Mouse (Mus musculus): Measurements from ENCODE around the gene Golga4.

Golga4 gene

DNA sequence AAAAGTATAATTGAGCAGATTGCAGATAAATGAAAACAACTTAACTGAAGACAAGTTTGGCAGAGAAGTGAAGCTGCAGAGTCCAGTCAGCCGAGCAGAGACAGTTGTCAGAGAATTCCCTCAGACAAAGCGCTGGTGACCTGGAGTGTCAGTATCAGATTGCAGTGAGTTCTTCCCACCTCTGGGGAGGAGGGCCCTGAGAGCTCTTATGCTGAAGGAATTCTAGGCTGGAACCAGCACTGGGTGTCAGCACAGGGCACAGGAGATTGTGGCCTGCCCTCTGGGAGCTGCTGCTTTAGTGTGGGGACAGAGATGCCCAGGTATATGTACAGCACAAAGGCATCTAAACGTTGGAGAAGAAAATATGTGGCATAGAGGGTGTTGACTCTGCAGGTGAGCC, 14.8 kb downstream of the Golga4 start:
- in situ Hi-C loops (cut with MboI, MseI) = no loop called here

DNA sequence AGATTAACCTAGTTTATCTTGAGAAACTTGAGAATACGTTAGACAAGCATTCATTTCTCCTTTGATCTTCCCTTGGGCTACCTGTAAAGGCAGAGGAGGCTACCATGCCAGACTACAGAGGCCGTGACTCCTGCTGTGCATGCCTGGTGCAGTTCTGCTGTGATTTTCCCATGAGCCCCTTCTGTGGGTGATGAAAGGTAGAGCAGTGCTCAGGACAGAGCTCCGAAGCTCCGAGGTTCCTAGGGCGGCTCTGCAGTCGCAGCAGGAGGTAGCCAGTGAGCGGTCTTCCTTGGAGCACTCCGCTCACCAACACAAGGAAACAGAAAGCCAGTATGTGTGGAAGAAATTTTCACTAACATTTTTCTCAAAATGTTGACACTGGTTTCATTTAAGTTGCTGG, 15.6 kb downstream of the Golga4 start:
- in situ Hi-C loops (cut with MboI, MseI) = no loop called here

DNA sequence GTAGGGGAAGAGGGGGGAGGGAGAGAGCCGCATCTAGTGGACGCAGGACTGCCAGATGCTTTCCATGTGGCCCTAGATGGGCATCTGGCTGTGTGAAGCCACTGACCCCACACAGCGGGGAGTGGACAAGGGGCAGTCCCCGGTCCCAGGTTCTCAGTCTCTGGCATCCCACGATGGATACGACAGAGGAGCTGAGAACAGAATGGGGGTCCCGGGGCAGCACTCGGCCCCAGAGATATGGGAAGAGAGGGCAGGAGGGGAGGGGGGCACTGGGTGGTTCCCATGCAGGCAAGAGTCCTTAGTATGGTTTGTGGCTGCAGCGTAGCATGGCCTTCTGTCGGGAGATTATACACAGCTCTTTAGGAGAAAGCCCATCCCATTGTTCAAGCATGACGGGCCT, 17.7 kb downstream of the Golga4 start:
- in situ Hi-C loops (cut with MboI, MseI) = no loop called here

DNA sequence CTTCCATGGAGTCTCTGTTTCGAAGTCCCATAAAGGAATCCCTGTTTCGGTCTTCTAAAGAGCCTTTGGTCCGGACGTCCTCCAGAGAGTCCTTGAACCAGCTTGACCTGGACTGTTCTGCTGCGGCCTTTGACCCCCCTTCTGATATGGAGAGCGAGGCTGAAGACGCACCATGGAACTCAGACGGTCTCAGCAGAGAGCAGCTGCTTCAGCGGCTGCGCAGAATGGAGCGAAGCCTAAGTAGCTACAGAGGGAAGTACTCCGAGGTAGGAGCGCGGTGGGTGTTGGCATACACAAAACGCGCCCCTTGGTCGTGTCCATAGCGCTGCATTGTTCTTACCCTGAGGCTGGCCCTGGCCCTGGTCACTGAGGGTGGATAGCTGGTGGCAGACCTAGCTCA, 21.0 kb downstream of the Golga4 start:
- in situ Hi-C loops (cut with MboI, MseI) = no loop called here

DNA sequence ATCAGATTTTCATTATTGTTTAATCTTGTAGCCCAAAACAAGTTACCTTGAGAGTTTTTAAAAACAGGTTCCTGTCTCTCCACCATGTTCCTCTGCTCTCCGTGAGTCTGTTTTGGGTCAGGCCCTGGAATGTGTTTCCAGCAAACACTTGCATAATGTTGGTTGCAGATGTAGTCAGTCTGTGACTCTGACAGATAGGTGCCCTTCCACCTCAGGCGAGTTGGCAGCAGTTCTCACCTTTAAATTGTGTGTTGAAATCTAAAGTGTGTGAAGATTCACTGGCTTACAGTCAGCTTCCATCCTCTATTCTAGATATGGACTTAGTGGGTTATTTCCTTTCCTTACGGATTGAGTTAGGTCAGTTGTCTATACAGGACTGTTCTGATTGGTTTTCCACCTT, 23.7 kb downstream of the Golga4 start:
- in situ Hi-C loops (cut with MboI, MseI) = no loop called here

DNA sequence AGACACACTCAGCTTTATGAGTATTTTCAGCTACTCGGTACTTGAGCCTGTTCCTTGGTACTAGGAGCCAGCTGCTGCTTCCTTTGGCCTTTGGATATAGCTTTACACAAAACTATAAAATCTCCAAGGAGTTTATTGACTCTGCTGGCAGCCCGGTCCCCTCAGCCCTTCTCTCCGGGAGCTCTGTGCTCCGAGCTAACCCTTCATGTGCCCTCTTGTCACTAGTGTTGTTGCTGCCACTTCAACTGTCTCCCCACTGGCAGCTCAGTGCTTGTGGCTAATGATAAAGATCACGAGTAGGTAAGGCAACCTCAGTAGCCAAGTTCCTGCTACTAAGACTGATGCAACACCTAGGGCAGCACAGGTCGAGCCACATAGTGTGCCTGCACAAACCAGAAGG, 24.6 kb downstream of the Golga4 start:
- in situ Hi-C loops (cut with MboI, MseI) = no loop called here

DNA sequence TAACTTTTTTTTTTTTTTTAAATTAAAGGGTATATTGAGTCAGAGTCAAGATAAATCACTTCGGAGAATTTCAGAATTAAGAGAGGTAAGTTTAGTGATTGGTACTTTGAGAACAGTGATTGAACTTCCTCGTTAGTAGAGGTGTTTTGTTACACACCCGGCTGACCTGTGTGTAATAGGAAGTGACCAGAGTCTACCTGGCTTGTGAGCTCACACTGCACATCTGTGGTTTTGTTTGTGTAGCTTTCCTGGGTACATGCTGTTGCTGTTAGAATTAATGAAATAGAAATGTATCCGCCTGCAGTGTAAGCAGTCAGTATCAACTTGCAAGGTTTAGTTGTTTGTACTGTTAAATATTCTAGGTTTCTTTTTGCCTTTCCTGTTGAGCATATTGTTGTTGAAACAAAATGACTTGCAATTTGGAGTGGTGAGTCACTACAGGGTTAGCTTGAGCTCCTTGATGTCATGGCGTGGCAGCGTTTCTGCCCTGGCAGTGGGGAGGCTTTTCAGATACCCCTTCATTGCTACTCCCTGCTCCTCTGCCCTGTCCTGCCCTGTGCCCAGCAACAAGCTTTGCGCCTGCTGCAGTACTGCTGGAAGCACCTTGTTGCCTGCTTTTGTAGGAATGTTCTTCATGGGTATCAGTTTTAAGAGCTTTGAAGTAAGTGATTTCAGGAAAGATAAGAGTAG, 26.6 kb downstream of the Golga4 start:
- in situ Hi-C loops (cut with MboI, MseI) = no loop called here

DNA sequence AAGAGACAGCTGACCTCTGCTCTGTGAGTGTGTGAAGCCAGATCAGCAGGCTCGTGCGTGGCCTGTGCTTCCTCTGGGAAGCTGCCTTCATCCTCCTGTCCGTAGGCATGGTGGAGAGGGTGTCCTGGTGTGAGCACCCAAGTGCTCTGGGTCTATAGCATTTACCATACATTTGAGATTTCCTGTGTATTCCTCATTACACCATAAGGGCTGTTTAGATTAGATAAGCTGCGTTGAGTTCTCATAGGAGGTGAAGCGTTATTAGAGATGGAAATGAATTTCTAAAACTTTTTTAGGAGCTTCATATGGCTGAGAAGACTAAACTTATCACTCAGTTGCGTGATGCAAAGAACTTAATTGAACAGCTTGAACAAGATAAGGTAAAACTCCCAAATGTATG, 30.9 kb downstream of the Golga4 start:
- in situ Hi-C loops (cut with MboI, MseI) = no loop called here

DNA sequence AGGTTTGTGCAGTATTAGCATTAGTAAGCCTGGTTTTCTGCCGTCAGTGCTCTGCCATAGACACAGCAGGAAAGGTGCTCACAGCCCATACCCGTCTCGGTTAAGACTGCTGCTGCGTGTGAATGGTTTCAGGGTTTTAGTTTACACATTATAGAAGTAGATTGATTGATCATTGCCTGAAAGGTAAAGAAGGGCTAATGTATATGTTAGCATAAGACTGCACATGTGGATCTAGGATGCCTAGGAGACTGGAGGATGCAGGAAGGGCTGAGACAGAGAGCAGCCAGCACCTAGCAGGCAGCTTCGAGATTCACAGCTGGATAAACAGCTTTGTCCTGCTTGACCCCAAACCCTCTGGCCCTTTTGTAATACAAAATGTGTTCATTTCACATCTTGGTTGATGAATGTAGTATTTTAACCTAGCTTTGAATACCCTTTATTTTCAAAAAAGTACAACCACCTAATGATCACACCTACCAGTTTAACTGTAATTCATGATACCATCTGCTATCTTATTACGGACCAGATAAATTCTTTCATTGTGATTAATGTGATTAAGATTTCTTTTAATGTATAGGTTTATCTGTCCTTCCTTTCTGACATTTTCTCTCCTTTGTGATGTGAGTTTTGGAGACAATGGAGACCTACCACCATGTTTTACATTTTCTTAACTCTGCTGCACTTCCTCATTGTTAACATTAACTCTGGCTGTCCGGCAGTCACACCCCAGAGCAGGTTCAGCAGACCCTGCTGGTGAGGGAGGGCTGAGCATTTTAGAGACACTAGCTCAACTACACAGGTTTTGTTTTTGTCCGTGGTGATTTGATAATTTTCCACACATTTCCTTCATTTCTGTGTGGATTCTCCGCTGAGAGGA, 31.6 kb downstream of the Golga4 start:
- in situ Hi-C loops (cut with MboI, MseI) = no loop called here

DNA sequence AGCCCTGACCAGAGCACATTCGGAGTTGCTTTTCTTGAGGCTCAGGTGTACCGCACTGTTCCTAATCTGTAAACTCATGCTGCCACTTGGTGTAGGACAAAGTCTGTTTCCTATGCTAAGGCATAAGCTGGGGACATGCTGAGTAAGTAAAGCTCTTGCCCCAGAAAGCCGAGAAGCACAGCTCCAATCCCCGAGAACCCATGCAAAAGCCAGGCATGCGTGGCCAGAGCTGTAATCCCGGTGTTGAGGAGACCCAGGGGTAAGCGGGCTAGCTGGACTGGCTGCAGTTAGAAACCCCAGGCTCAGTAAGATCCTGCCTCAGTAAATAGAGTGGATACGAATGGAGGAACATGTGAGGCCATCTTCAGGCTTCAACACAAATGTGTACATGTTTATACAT, 35.8 kb downstream of the Golga4 start:
- in situ Hi-C loops (cut with MboI, MseI) = no loop called here

DNA sequence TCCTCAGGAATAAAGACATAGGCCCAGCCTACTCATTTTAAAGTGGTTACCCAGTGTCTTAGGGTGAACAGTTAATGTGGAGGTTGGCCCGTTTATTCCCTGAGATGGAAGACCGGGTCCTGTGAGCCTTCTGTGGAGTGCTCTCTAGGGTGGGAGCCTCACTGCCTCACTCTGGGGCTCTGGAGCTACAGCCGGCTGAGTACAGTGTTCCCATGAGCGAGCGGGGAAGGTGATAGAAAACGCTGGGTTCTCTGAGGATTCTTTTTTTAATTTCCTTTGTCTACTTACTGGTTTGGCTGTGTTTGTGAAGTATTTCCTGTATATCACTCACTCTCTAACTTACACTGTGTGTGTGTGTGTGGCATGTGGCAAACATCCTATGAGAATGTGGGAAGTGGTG, 39.1 kb downstream of the Golga4 start:
- in situ Hi-C loops (cut with MboI, MseI) = no loop called here

DNA sequence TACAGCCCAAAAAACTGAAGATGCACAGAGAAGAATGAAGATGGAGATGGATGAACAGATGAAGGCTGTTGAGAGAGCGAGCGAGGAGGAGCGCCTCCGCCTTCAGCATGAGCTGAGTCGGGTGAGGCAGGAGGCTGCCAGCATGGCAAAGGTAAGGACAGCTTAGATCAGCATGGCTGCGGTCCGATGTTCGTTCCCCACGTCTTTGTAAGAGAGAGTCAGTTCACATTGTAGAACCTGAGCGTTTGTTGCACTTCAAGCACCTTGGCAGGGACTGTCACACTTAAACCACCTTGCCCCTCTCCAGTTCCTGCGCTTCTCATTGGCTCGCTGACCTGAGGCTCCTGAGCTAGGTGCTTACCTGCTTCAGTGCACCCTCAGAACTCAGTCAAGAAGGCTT, 42.6 kb downstream of the Golga4 start:
- in situ Hi-C loops (cut with MboI, MseI) = no loop called here

DNA sequence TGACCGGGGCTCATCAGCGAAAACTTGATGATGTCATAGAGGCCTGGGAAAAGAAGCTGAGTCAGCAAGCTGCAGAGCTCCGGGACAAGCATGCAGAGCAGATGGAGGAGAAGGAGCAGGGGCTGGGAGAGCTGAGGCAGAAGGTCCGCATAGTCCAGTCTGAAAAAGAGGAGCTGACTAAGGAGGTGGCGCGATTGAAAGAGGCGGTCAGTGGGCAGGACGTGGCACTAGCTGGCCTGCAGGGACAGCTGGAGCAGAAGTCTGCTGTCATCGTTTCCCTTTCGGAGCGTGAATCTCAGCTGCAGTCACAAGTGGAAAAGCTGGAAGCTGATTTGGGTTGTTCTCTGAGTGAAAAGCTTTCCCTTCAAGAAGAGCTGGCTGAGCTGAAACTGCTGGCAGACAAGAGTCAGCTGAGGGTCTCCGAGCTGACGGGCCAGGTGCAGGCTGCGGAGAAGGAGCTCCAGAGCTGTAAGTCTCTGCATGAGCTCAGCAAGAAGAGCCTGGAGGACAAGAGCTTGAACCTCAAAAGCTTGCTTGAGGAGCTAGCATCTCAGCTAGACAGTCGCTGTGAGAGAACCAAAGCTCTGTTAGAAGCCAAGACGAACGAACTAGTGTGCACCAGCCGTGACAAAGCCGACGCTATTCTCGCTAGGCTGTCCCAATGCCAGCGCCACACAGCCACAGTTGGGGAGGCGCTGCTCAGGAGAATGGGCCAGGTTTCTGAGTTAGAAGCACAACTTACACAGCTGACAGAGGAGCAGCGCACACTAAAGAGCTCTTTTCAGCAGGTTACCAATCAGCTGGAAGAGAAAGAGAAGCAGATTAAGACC, 51.1 kb downstream of the Golga4 start:
- in situ Hi-C loops (cut with MboI, MseI) = no loop called here

DNA sequence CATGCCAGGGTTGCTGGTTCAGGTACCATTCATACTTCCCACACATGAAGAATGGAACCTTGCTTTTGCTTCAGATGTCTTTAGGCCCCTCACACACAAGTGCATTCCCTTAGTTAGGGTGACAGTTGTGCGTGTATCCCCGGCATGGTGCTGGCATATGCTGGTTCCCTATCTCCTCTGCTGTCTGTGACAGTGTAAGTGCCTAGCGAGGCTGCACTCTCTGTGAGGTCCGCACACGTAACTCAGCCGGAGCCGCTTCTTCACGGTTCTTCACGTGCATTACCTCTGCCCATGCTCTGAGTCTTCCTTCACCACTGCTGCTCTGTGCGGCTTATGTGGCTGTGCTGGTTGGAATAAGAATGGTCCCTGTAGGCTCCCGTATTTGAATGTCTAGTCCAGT, 57.3 kb downstream of the Golga4 start:
- in situ Hi-C loops (cut with MboI, MseI) = no loop called here

DNA sequence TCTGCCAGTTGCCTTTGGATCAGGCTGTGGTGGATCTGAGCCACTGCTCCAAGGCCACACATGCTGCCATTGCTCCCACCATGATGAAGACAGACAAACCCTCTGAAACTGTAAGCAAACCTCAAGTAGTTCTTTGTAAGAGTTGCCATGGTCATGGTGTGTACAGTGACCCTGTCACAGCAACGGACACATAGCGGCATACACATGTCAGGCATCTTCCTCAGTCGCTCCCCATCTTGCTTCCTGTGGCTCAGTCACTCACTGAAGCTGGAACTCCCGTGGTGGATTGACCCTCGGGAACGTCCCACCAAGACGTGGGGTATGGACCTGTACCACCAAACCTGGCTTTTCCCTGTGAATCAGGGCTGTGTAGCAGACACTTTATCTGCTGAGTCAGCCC, 57.8 kb downstream of the Golga4 start:
- in situ Hi-C loops (cut with MboI, MseI) = no loop called here

DNA sequence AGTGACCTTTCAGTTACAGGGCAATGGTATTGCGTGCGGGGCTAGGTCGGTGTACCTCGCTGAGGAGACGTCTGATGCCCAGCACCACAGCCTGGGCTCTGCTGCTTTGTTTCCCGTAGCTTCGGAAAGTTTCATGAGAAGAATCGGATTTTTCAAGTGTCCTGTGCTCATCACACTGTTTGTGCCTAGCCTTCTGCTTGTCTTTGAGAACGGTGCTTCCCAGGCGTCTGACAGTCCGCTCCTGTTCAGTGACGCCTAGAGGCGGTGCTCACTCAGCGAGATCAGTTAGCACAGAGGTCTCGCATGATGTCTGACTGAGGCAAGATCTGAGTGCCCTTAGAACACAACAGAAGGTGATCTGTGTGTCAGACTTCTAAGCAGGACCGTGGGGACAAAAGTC, 58.6 kb downstream of the Golga4 start:
- in situ Hi-C loops (cut with MboI, MseI) = no loop called here

DNA sequence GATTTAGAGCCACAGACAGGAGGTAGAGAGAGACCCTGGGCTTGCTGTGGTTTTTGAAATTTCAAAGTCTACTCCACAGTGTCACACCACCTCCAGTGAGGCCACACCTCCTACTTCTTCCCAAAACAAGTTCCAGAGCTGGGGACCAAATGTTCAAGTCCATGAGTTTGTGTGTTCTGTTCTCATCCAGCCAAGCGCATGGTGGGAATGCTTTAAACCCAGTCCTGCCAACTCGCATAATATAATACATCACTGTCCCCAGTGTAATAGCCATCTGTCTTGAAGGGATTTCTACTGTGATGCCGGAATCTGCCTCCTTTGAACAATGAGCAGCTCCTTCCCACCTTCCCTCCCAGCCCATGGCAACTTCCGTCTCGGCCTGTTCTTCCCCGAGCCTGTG, 63.3 kb downstream of the Golga4 start:
- in situ Hi-C loops (cut with MboI, MseI) = no loop called here

DNA sequence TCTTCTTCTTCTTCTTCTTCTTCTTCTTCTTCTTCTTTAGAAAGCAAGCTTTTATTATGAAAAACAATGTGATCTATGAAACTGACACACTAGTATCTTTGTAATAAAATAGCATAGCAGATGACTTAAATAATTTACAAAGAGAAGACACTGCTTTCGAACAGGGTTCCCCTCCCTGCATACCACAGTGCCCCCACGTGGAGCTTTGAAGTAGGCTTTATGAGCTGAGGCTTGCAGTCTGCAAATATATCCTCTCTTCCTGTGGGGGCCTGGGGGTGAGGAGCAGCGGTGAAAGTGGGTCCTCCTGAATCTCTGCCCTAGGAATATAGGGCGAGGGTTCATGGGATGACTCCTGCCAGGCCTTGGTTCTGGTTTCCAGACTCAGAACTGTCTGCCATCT, 64.8 kb downstream of the Golga4 start:
- in situ Hi-C loops (cut with MboI, MseI) = no loop called here

DNA sequence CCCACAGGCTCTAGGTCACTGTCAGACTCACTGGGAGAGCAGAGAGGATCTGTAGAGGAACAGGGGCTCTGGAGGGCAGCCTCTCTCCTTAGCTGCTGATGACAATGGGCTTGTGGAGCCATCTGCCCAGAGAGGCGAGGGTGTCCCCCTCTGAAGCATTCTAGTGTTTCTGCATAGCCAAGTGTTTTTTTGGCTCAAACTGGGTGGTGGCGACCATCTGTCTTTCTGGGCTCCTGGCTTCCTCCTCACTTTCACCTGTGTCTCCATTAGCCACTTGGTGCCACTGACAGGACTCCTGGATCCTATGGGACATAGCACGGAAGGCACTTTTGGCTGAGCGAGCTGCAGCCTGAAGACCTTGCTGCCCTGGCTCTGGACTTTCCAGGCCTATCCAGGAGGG, 65.6 kb downstream of the Golga4 start:
- in situ Hi-C loops (cut with MboI, MseI) = no loop called here

DNA sequence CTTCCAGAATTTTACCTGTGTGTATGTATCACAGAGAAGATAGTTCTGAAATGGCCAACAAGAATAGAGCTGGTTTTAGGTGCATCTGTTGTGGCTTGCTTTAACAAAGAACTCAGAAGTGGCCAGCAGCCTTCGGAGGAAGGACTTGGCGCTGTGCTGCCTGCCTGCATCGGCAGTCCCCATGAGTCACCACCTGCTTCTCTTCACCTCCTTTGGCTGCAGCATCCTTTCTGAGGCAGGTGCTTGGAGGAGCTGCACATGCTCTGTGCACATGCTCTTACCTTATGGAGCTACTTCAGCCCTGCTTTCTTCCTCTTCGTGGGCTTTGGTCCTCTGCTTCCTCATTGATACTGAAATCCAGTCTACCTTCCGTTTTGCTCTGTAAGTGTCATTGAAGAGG, 68.8 kb downstream of the Golga4 start:
- in situ Hi-C loops (cut with MboI, MseI) = no loop called here

DNA sequence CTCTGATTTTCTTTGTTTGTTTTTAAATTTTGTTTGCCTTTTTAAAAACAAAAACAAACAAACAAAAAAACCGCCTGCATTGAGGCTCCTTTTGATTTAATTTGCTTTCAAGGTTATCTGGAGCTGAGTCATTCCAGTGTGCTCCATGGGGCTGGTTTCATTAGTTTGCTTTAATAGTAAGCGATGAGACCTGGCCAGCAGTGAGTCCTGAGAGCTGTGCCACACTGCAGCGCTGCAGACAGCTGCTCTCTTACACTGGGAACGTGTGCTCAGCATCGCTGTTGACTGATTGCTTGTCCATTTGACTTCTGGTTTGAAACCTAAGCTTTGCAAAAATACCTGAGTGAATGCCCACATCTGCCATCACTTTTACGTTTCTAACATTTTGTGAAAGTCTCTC, 74.3 kb downstream of the Golga4 start:
- in situ Hi-C loops (cut with MboI, MseI) = no loop called here

DNA sequence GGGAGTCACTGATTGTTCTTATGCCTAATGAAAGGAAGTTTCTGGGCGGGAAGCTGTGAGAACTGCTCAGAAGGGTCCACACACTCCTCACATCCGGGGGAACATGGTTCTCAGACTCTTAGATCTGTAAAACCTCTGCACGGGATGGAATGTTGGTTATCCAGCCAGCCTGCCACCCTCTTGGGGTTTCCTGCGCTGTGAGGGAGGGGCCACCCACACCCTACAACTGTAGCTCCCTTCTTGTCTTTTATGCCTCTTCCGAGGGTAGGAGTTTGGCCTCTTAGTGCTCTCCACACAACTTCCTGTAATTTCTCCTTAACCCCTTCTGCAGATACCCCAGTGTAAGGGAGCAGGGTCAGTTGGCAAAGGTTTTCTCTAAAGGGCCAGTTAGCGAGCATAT, 76.7 kb downstream of the Golga4 start:
- in situ Hi-C loops (cut with MboI, MseI) = no loop called here

All from T-helper 17 cell (primary cell).